Mouse (Mus musculus) left cerebral cortex, adult 2 months (tissue): ENCODE measurements around the gene Hipk2. TPM values are rescaled to one million over a fixed set of nuclear protein-coding genes. Genes with fewer than 3 reads are reported as not detected.

ENCODE experiments used
- DNase-seq, 2 experiments: peaks; one replicate each; pipeline ENCODE4 v3.0.0; 2021 to 2022; ENCODE audit warnings: low spot score in 2 of 2, mixed read lengths in 1 of 2; ENCODE audit errors: extremely low spot score in 1 of 2
- H3K27ac ChIP-seq: fragments of 200-600 bp; 2 replicates; pipeline ENCODE4 v1.8.1; 2022
- H3K4me3 ChIP-seq: fragments of 200-600 bp; 2 replicates; pipeline ENCODE4 v1.8.1; 2022
- CTCF ChIP-seq: fragments of 200-600 bp; IDR thresholded peaks from 2 replicates; pipeline ENCODE4 v1.8.1; 2022; ENCODE audit warnings: antibody characterized with exemption, mild to moderate bottlenecking, moderate library complexity
- intact Hi-C: fragments of 180-260 bp; cut with DNase I; formaldehyde crosslinking; loops from one replicate; pipeline ENCODE4 v1.15.1; 2025
- total RNA-seq, 2 experiments: library from RNA; stranded (reverse); gene quantifications; 2 replicates each; pipeline ENCODE4 v1.2.3; 2021

The Hipk2 gene
- total RNA-seq, 2 experiments from 2014 or later: 54.7 to 61.3 TPM

DNA sequence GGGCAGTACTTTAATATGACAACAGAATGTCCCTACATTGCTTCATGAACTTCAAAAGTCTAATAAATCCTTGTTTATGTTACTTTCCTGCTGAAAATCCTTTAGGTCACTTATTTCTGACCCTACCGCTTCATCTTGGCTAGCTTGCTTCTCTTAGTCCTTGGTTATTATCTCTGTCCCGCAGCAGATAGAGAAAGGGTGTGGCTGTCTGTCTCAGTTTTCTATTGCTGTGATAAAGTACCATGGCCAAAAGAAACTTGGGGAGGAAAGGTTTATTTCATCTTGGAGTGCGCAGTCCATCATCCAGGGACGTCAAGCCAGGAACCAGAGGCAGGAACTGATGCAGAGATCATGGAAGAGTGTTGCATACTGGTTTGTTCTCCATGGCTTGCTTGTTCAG is 40.6 kb upstream of the Hipk2 start:
- Histone ChIP-seq H3K4me3 (no peak overlapping the region), H3K27ac (no peak overlapping the region)
- intact Hi-C loops: no loop called here
- no peak for DNase-seq
- TF ChIP-seq CTCF: no peak

DNA sequence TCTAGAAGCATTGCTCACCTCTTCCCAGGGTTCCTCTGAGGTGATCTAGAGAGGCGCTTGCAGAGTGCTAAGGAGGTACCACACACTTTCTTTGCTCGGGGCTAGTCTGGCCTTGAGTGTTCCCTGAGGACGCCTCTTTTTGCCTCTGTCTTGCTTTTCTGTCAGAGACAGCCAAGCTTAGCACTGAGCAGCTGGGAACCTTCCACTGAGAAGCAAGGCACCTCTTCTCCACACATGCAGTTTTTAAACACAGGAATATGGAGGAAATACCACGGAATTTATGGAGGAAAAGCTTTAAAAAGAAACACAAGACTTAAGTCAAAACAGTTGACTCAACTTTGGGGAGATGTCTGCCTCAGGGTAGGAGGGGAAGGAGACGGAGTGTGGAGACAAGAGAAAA is 39.8 kb upstream of the Hipk2 start:
- TF ChIP-seq CTCF: no peak
- no peak overlapping the region for H3K27ac ChIP-seq
- DNase-seq: no peak
- H3K4me3 ChIP-seq: no peak overlapping the region
- intact Hi-C loops: no loop called here

DNA sequence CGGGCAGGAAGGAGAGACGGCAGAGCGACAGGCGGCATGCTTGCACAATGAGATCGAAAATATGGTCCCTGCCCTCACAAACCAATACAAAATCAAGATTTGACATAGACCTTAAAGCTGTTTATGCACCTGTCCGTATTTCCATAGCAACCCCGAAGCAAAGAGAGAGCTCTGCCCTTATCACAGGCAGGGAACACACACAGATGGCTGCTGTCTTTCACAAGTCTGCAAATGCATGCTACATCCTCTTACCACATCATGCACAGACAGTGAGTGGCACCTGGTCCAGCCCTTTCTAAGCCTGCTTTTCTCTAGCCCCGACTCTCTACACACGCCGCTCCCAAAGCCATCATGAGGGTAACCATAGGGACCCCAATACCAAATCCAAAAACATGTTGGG is 38.2 kb upstream of the Hipk2 start:
- intact Hi-C loops: no loop called here
- H3K27ac ChIP-seq: no peak overlapping the region
- DNase-seq: no peak

DNA sequence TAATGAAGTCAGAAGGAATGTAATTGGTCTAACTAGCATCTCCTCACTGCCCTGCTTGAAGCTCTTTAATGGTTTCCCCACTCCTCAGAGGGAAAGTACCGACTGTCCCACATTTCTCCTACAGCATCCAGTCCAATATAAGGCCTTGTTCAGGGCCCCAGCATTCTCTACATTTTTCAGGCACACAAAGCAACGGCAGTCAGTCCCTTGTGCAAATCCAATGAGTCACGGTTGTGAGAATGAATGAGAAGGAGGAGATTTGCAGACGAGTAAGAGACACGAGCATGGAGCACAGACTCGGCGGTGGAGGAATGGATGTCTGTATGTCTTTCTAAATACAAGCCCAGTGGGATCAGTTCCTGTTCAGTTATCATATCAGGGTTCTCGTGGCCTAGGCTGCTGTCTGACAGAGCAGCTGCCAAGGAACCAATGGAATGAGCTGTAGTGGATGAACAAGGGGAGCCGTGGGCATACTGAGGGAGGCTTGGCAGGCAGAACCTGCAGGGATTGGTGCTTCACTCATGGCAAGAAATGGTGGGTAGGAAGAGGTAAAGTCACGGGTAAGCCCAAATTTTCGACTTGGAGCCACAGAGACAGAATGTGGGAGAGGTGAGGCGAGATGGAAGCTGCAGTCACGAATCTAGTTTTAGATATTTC is 37.5 kb upstream of the Hipk2 start:
- TF ChIP-seq CTCF: no peak
- Histone ChIP-seq H3K4me3 (no peak overlapping the region), H3K27ac (0 out of 2 replicates have a peak overlapping the region, but pooled peaks have one; percentile 7)
- no peak for DNase-seq
- intact Hi-C loops: loop anchor here (2.0 kb wide), 1 partner anchor 153 kb away; no protein-coding TSS in a partner anchor

More for the DNA sequence above, 38.2 kb upstream of the Hipk2 start:
- TF ChIP-seq CTCF: no peak
- H3K4me3 ChIP-seq: no peak overlapping the region

DNA sequence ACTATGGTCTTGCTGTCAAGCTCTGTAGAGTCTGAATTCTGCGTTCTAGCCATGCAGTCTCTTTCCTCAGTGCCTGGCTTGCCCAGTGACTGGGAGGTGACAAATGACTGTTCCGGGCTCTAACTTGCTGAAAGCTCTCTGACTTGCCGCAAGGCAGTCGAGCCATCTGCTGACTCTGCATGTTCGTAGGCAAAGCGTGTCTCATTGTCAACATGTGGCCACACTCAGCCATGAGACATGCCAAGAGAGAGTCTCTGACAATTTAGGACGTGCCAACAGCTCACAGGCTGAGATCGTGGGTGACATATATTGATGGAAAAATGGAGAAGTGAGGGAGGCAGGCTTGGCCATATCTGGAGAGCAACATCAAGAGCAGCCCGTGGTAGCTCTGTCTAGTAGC is 36.9 kb upstream of the Hipk2 start:
- Histone ChIP-seq H3K27ac (no peak overlapping the region), H3K4me3 (no peak overlapping the region)
- TF ChIP-seq CTCF: no peak
- DNase-seq: no peak
- intact Hi-C loops: loop anchor here (2.0 kb wide), 1 partner anchor 154 kb away; no protein-coding TSS in a partner anchor

DNA sequence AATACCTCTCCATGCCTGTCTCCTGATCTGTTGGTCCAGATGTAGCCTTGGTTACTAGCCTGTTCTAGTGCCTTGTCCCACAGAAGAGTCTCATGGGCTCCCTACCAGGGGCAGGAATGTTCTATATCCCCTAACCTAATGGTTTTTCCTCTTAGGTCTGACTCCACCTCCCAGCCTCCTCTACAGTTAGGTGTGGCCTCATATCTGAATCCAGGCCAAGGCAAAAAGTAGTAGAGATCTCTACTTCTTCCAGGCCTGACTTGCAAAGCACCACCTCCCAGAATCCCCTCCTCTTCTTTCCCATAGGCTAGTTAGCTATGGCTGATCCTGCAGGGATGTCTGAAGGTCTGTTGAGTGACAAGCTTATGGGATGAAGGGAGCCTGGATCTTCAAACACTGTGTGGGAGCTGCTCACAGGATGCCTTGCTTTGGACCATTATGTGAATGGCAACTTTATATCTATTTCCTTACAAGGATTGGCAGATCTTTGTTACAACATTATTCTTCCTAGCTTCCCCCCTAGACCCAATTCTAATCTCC is 36.2 kb upstream of the Hipk2 start:
- Histone ChIP-seq H3K27ac (no peak overlapping the region), H3K4me3 (no peak overlapping the region)
- no peak for TF ChIP-seq CTCF
- DNase-seq: no peak
- intact Hi-C loops: loop anchor here (2.0 kb wide), 1 partner anchor 155 kb away; no protein-coding TSS in a partner anchor

DNA sequence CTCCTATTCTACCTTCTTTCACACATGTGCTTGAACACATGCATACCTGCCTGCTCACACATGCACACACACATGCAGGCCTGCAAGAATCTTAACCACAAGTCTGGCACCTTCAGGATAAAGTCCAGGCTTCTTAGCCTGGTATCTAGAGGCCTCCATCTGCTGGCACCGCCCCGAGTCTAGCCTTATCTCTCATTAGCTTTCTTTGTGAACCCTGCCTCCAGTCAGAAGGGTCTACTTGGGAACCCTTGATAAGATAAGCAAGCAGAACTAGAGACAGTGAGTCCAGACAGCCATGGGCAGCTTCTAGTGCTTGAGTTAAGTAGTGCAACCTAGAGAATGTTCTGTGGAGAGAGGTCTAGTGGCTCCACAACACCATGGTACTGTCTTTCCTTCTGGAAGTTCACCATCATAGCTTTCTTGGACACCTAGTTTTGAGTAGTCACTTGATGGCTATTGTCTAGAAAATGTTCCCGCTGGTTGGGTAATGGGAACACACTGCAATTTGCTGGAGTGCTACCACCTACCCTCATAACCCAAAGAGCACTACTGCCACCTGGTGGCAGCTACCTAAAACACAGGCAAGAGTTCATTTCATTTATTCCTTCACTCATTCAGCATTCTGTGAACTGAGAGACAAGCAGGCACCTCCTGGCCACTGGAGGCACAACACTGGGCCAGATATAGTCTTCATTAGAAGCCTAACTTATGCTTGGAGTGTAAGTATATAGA is 35.0 kb upstream of the Hipk2 start:
- Histone ChIP-seq H3K4me3 (no peak overlapping the region), H3K27ac (no peak overlapping the region)
- peak; percentile 95 for TF ChIP-seq CTCF
- intact Hi-C loops: loop anchor here (1.0 kb wide), 3 partner anchors 35 to 261 kb away; partner anchors contain the start of gene Hipk2
- peak; percentile 55 for DNase-seq

DNA sequence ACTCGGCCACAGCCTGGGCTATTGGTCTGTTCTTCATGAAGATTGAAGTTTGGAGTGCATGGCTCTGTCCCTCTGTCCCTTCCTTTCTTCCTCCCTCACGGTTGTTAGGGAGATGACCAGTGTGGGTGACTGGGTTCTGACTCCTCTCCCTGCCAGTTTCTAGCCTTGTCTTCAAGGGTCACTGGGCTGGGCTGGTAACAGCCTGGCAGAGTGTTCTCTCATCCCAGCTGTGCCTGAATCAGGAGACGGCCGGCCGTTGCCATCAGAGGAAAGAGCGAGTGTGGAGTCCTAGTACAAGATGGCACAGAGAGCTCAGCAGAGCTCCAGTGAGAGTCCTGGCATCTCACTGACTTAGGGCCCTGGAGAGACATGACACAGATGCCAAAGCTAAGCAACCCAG is 32.4 kb upstream of the Hipk2 start:
- no peak for TF ChIP-seq CTCF
- DNase-seq: no peak
- H3K27ac ChIP-seq: no peak overlapping the region
- intact Hi-C loops: no loop called here
- H3K4me3 ChIP-seq: no peak overlapping the region

DNA sequence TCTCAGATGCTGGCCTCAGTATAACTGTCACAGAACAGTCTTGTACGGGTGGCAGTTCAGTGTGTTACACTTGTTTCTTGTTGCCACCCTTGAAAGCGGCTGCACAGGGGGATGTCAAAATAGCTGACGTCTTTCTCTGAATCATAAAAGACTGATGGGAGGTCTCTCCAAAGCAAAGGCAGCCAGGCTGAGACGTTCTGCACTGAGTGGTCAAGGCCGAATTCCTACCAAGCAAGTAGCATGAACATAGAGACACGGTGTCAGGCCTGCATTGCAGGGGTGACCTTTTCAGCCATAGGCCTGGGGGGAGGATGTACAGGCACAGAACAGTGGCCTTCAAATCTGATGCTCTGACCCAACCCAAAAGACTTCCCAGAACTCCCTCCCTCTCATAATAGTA is 30.0 kb upstream of the Hipk2 start:
- no peak for DNase-seq
- TF ChIP-seq CTCF: no peak
- Histone ChIP-seq H3K4me3 (no peak overlapping the region), H3K27ac (no peak overlapping the region)
- intact Hi-C loops: no loop called here

DNA sequence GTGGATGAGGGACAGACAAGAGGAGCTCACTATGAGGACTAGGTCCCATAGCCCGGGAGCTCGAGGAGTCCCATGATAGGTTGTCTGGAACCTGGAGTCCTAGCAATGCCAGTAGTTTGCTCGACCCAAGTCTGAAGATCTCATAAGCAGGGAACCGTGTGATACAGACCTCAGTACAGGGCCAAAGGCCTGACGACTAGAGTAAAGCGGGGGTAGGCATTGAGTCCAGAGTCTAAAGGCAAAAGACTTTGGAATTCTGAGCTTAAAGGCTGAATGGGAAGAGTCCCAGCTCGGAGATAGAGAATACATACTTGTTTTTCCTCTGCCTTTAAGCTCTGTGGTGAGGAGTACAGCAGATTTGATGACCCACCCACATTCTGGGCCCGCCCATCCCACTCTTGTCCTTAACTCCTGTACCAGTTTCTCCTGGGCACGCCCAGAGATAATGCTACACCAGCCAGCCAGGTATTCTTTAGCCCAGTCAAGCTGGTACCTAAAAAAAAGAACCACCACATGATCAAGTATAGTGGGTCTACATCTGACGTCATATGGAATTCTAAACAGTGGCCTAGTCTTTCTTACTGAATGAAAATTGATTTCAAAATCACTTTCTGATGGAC is 27.0 kb upstream of the Hipk2 start:
- no peak for TF ChIP-seq CTCF
- Histone ChIP-seq H3K4me3 (no peak overlapping the region), H3K27ac (no peak overlapping the region)

DNA sequence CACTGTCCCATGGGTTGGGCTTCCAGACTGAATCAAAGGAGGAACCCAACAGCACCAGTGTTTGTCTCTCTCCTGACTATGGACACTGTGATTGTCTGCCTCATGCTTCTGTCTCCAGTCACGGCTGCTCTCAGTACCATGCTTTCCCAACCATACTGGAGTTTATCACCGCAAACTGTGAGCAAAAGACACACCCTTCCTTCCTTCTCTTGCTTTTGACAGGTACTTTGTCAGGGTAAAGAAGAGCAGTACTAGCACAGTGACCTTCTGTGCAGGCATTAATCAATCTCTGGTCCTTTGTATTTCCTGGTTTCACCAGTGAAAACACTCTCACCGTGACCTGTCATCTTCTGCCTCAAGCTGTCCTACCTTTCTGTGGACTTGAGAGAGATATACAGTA is 25.7 kb upstream of the Hipk2 start:
- no peak for TF ChIP-seq CTCF
- no peak for DNase-seq
- intact Hi-C loops: no loop called here
- no peak overlapping the region for H3K27ac ChIP-seq
- no peak overlapping the region for H3K4me3 ChIP-seq

More for the DNA sequence above, 27.0 kb upstream of the Hipk2 start:
- intact Hi-C loops: no loop called here
- DNase-seq: no peak

DNA sequence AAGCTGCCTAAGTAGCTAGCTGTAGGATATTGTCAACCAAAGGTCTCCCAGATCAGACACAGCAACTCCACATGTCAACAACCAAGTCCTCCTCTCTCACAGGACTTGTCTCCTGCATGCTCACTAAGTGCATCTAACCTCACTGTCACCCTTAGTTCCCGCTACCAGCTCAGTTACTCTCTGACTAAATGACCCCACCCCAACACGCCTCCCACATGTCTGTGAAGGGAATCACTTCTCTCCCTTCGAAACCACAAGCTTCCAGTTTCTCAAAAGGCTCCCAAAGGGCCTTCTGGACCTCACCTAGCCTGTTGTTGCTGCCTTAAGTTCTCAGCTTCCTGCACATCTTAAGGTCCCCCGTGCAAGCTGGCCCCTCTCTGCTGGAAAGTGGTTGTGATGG is 25.2 kb upstream of the Hipk2 start:
- Histone ChIP-seq H3K27ac (no peak overlapping the region), H3K4me3 (no peak overlapping the region)
- intact Hi-C loops: no loop called here
- no peak for TF ChIP-seq CTCF
- no peak for DNase-seq
